In the genomic region with DNA sequence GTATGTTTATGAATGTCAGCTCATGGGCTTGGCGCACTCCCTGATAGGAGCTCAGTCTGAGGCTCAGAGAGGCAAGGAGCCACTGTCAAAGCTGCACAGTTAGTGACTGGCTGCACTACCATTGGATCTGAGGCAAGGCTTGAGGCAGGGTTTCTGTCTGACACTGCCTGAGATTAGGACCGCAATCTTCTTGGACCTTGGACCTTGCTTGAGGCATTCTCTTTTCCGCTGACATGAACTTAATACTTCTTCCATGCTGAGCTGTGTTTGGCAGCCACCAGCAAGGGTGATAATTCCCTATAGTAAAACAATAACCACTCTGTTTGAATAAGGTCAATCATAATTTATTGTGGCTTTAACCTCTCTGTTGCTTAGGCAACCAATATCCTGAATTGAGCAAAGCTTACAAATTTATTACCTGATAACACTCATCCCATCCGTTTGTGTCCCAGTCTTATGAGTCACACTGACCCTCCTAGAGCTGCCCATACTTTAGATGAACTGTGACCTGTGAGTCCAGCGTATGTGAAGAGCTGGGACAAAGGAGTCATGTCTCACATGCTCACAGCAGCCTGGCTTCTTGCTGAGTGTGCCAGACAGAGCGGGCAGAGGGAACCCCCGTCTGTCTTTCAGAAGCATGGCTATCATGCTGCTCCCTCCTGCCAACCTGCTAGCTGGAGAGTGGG, we compare ENCODE assay signal across 9 mouse cellular contexts.
DNase-seq lines count a peak whose midpoint lies in the region; ATAC-seq and TF ChIP-seq lines count a peak whose summit lies in the region.
"Had no signal": no experiment of that assay in that cellular context is flagged by ENCODE, and none has a peak within 500 bp of the region (broad histone marks: within the 10 kb centered on the region; RNA-seq: fewer than 3 reads in every experiment).

No protein-coding gene starts in this region.

- intact Hi-C loops in left cerebral cortex, postnatal 36 days (cut with DNase I) = no loop called here

- 79% methylated on average over 7 of the region's 7 CpGs for WGBS in hindbrain, embryonic 11.5 days
- 60% methylated on average over 7 of the region's 7 CpGs for WGBS in hindbrain, embryonic 13.5 days
- WGBS in kidney, adult 2 months = 42% methylated on average over 7 of the region's 7 CpGs
- 40% methylated on average over 7 of the region's 7 CpGs for WGBS in neural tube, embryonic 14.5 days

- 0 out of 2 replicates have a peak, but pooled peaks have one; percentile 33 for ATAC-seq in hindbrain, embryonic 11.5 days (ENCODE audit: low FRiP score)
- no peak for ATAC-seq in hindbrain, embryonic 13.5 days (ENCODE audit: low FRiP score)
- peak; percentile 58; the same call in 1 of the 2 replicates for ATAC-seq in neural tube, embryonic 14.5 days (ENCODE audit: low read depth)
- no peak for ATAC-seq in granulocyte monocyte progenitor cell, adult 5-6 weeks (replicated peaks; ENCODE audit: poor library complexity, severe bottlenecking)

- no peak overlapping the region for H3K4me2 ChIP-seq in hindbrain, embryonic 11.5 days (replicated peaks; ENCODE audit: low read depth, low read length)
- no peak overlapping the region for H3K4me2 ChIP-seq in hindbrain, embryonic 13.5 days
- no peak overlapping the region for H3K4me2 ChIP-seq in neural tube, embryonic 14.5 days (ENCODE audit: low read depth, low read length)

- H3K27me3 ChIP-seq in hindbrain, embryonic 11.5 days (ENCODE audit: control insufficient read depth, insufficient read depth, low read length) = no peaks in the 10 kb centered on the region
- no peaks in the 10 kb centered on the region for H3K27me3 ChIP-seq in hindbrain, embryonic 13.5 days
- H3K27me3 ChIP-seq in kidney, adult 2 months (replicated peaks; ENCODE audit: control insufficient read depth, insufficient read depth, low read length) = no peaks in the 10 kb centered on the region
- H3K27me3 ChIP-seq in neural tube, embryonic 14.5 days (ENCODE audit: control insufficient read depth, insufficient read depth, low read length) = no peaks in the 10 kb centered on the region

- H3K9ac ChIP-seq in hindbrain, embryonic 11.5 days (ENCODE audit: low read depth, low read length) = no peak overlapping the region
- no peak overlapping the region for H3K9ac ChIP-seq in hindbrain, embryonic 13.5 days
- no peak overlapping the region for H3K9ac ChIP-seq in neural tube, embryonic 14.5 days (replicated peaks; ENCODE audit: low read depth, low read length)

- no peak overlapping the region for H3K4me3 ChIP-seq in hindbrain, embryonic 11.5 days (ENCODE audit: low read depth, low read length)
- no peak overlapping the region for H3K4me3 ChIP-seq in hindbrain, embryonic 13.5 days
- H3K4me3 ChIP-seq in kidney, adult 2 months (ENCODE audit: insufficient read depth, low read depth, low read length) = no peak overlapping the region
- no peak overlapping the region for H3K4me3 ChIP-seq in neural tube, embryonic 14.5 days (ENCODE audit: low read depth, low read length)

- H3K36me3 ChIP-seq in hindbrain, embryonic 11.5 days (ENCODE audit: control insufficient read depth, insufficient read depth, low read length) = no peaks in the 10 kb centered on the region
- no peaks in the 10 kb centered on the region for H3K36me3 ChIP-seq in hindbrain, embryonic 13.5 days
- H3K36me3 ChIP-seq in kidney, adult 2 months (ENCODE audit: control insufficient read depth, insufficient read depth, low read length) = no peaks in the 10 kb centered on the region
- no peaks in the 10 kb centered on the region for H3K36me3 ChIP-seq in neural tube, embryonic 14.5 days (ENCODE audit: control insufficient read depth, insufficient read depth, low read length)

- TF ChIP-seq POLR2A in kidney, adult 2 months (IDR thresholded peaks at IDR 0.05; ENCODE audit: low read depth, low read length) = no peak

- H3K4me1 ChIP-seq in hindbrain, embryonic 11.5 days (replicated peaks; ENCODE audit: control insufficient read depth, insufficient read depth, low read length) = no peaks in the 10 kb centered on the region
- no peaks in the 10 kb centered on the region; the same call in 1 of the 2 replicates for H3K4me1 ChIP-seq in hindbrain, embryonic 13.5 days (replicated peaks)
- peaks cover 4% of the 10 kb centered on the region; the same call in 1 of the 2 replicates for H3K4me1 ChIP-seq in kidney, adult 2 months (ENCODE audit: control insufficient read depth, insufficient read depth, low read length)
- H3K4me1 ChIP-seq in neural tube, embryonic 14.5 days (ENCODE audit: control insufficient read depth, insufficient read depth, low read length) = no peaks in the 10 kb centered on the region

- no peak for TF ChIP-seq CTCF in kidney, adult 2 months (conservative IDR thresholded peaks at IDR 0.05; ENCODE audit: insufficient read depth, insufficient read length, low read depth, low read length)

- DNase-seq in hindbrain, embryonic 11.5 days (ENCODE audit: low spot score) = no peak
- DNase-seq in adrenal gland, postnatal 14 days = peak; percentile 26
- peak; percentile 79 for DNase-seq in kidney, adult 2 months
- no peak for DNase-seq in left cerebral cortex, postnatal 36 days (ENCODE audit: low spot score in 2 of 2)
- DNase-seq in c-Kit-positive CD71-positive TER-119-positive erythroid progenitor cells, embryonic 14.5 days (ENCODE audit: low spot score) = no peak
- DNase-seq: thymus, postnatal 36 days had no signal

- no peaks in the 10 kb centered on the region for H3K9me3 ChIP-seq in hindbrain, embryonic 11.5 days (ENCODE audit: control insufficient read depth, low read length)
- H3K9me3 ChIP-seq in hindbrain, embryonic 13.5 days = no peaks in the 10 kb centered on the region
- H3K9me3 ChIP-seq in neural tube, embryonic 14.5 days (ENCODE audit: control insufficient read depth, low read length) = no peaks in the 10 kb centered on the region

- H3K27ac ChIP-seq in hindbrain, embryonic 11.5 days (ENCODE audit: low read depth, low read length) = no peak overlapping the region
- no peak overlapping the region for H3K27ac ChIP-seq in hindbrain, embryonic 13.5 days
- no peak overlapping the region; the same call in 1 of the 2 replicates for H3K27ac ChIP-seq in kidney, adult 2 months (ENCODE audit: insufficient read depth, low read depth, low read length)
- H3K27ac ChIP-seq in neural tube, embryonic 14.5 days (ENCODE audit: low read depth, low read length) = no peak overlapping the region

Comparison
In these comparisons a context has a peak if more than half of its experiments do, and no peak if none do; other contexts are left out.
1. ATAC-seq: peak in hindbrain, embryonic 11.5 days (single experiment) and neural tube, embryonic 14.5 days (single experiment); none in hindbrain, embryonic 13.5 days (single experiment) and granulocyte monocyte progenitor cell, adult 5-6 weeks (single experiment).
2. DNase-seq: peak in adrenal gland, postnatal 14 days (single experiment) and kidney, adult 2 months (single experiment); none in hindbrain, embryonic 11.5 days (single experiment), left cerebral cortex, postnatal 36 days (0 of 2) and c-Kit-positive CD71-positive TER-119-positive erythroid progenitor cells, embryonic 14.5 days (single experiment).